Mouse (Mus musculus): ENCODE measurements around the gene Lix1l. TPM values are rescaled to one million over a fixed set of nuclear protein-coding genes. Genes with fewer than 3 reads are reported as not detected.
A peak's percentile ranks its signal among the peaks of the same experiment; 100 is the strongest.
"Not testable (repeated sequence)": the region's sequence is repeated elsewhere in the genome, so short reads cannot be mapped to it uniquely, and the experiment has no call there.

Lix1l gene
- polyA plus RNA-seq, 1 experiment, result 30.3 TPM

- no peak for DNase-seq (ENCODE audit: extremely low spot score in 1 of 2, low spot score in 1 of 2)
Measured at GRCm38 (mm10) chr3:96581141-96581540, 19.8 kb upstream of the Lix1l start.

GRCm38 (mm10) chr3:96581771-96582515 is 19.0 kb upstream of the Lix1l start:
- no peak for DNase-seq (ENCODE audit: extremely low spot score in 1 of 2, low spot score in 1 of 2)

- DNase-seq (ENCODE audit: extremely low spot score in 1 of 2, low spot score in 1 of 2), result no peak
Measured at GRCm38 (mm10) chr3:96583386-96583785, 17.6 kb upstream of the Lix1l start.

GRCm38 (mm10) chr3:96590657-96591056 is 10.3 kb upstream of the Lix1l start:
- DNase-seq (ENCODE audit: extremely low spot score in 1 of 2, low spot score in 1 of 2), result no peak

- no peak for DNase-seq (ENCODE audit: extremely low spot score in 1 of 2, low spot score in 1 of 2)
Measured at GRCm38 (mm10) chr3:96593374-96593773, 7.6 kb upstream of the Lix1l start.

- peak; percentile 89 to 95 for DNase-seq (ENCODE audit: extremely low spot score in 1 of 2, low spot score in 1 of 2)
Measured at GRCm38 (mm10) chr3:96593790-96594560, 7.0 kb upstream of the Lix1l start, which contains the start of gene Polr3gl. TSS of gene Polr3gl (minus strand) at chr3:96594181.

GRCm38 (mm10) chr3:96594851-96595250 is 6.1 kb upstream of the Lix1l start:
- DNase-seq (ENCODE audit: extremely low spot score in 1 of 2, low spot score in 1 of 2), result no peak

- peak; percentile 65 to 68 for DNase-seq (ENCODE audit: extremely low spot score in 1 of 2, low spot score in 1 of 2)
Measured at GRCm38 (mm10) chr3:96595661-96596060, 5.3 kb upstream of the Lix1l start.

- DNase-seq (ENCODE audit: extremely low spot score in 1 of 2, low spot score in 1 of 2), result peak; percentile 75 to 88
Measured at GRCm38 (mm10) chr3:96596228-96596707, 4.7 kb upstream of the Lix1l start, which contains the start of gene Ankrd34a. TSS of gene Ankrd34a (plus strand) at chr3:96596636.

- DNase-seq (ENCODE audit: extremely low spot score in 1 of 2, low spot score in 1 of 2), result peak in 1 of 2 experiments; percentile 39
Measured at GRCm38 (mm10) chr3:96596855-96597254, 4.1 kb upstream of the Lix1l start.

- DNase-seq (ENCODE audit: extremely low spot score in 1 of 2, low spot score in 1 of 2), result no peak
Measured at GRCm38 (mm10) chr3:96597435-96597891, 3.5 kb upstream of the Lix1l start.

- DNase-seq (ENCODE audit: extremely low spot score in 1 of 2, low spot score in 1 of 2), result peak in 1 of 2 experiments; percentile 16
Measured at GRCm38 (mm10) chr3:96598156-96599068, 2.5 kb upstream of the Lix1l start.

GRCm38 (mm10) chr3:96599069-96599393 is 1.9 kb upstream of the Lix1l start:
- DNase-seq (ENCODE audit: extremely low spot score in 1 of 2, low spot score in 1 of 2), result no peak

GRCm38 (mm10) chr3:96599411-96599810 is 1.5 kb upstream of the Lix1l start:
- no peak for DNase-seq (ENCODE audit: extremely low spot score in 1 of 2, low spot score in 1 of 2)

- DNase-seq (ENCODE audit: extremely low spot score in 1 of 2, low spot score in 1 of 2), result no peak
Measured at GRCm38 (mm10) chr3:96601251-96601787, 370 bp downstream of the Lix1l start.

- DNase-seq (ENCODE audit: extremely low spot score in 1 of 2, low spot score in 1 of 2), result no peak
Measured at GRCm38 (mm10) chr3:96601941-96602703, 1.2 kb downstream of the Lix1l start.

- no peak for DNase-seq (ENCODE audit: extremely low spot score in 1 of 2, low spot score in 1 of 2)
Measured at GRCm38 (mm10) chr3:96602704-96603084, 1.7 kb downstream of the Lix1l start.

GRCm38 (mm10) chr3:96603311-96603710 is 2.4 kb downstream of the Lix1l start:
- no peak for DNase-seq (ENCODE audit: extremely low spot score in 1 of 2, low spot score in 1 of 2)

GRCm38 (mm10) chr3:96606007-96606406 is 5.1 kb downstream of the Lix1l start:
- not testable (repeated sequence) for DNase-seq (ENCODE audit: extremely low spot score in 1 of 2, low spot score in 1 of 2)

Measured in frontal cortex, adult 2 months (tissue).